Mouse (Mus musculus) megakaryocyte, embryonic 14.5 days (primary cell): ENCODE measurements around the gene Capn6. TPM values are rescaled to one million over a fixed set of nuclear protein-coding genes. Genes with fewer than 3 reads are reported as not detected.

Experiments used
- H3K27me3 ChIP-seq: replicated peaks from 2 replicates; pipeline ENCODE3; 2012; ENCODE audit warnings: inconsistent platforms
- H3K36me3 ChIP-seq: replicated peaks from 2 replicates; pipeline ENCODE3; 2012; ENCODE audit warnings: low read length, inconsistent platforms, mixed read lengths
- H3K4me1 ChIP-seq: 2 replicates; pipeline ENCODE4 v1.6.1; 2012; ENCODE audit warnings: inconsistent platforms
- H3K4me3 ChIP-seq: replicated peaks from 2 replicates; pipeline ENCODE3; 2012; ENCODE audit warnings: moderate library complexity, mild to moderate bottlenecking, inconsistent platforms
- H3K9me3 ChIP-seq: 2 replicates; pipeline ENCODE4 v1.6.1; 2012; ENCODE audit warnings: inconsistent platforms
- FLI1 ChIP-seq: IDR thresholded peaks from 2 replicates; pipeline ENCODE4 v1.6.1; 2012; ENCODE audit warnings: low read length, inconsistent platforms, mixed read lengths
- GATA1 ChIP-seq: IDR thresholded peaks from 3 replicates; pipeline ENCODE4 v1.6.1; 2012; ENCODE audit warnings: mixed read lengths, low read length, inconsistent platforms, borderline replicate concordance
- polyA plus RNA-seq: library from polyadenylated mRNA; stranded (reverse); fragments of >175 nt; gene quantifications from 2 replicates; pipeline ENCODE4 v1.2.3, GENCODE M21; 2012; ENCODE audit warnings: low replicate concordance; ENCODE audit not compliant: insufficient read depth

The Capn6 gene
- not detected in 2 replicates for polyA plus RNA-seq

GRCm38 (mm10) chrX:143827212-143827611, at the start of gene Capn6:
Gene Capn6, minus strand, starts transcription at chrX:143827414.
- Histone ChIP-seq H3K27me3 (peaks cover 8% of the 10 kb centered on the region), H3K4me1 (no peaks in the 10 kb centered on the region), H3K4me3 (no peak within 1 kb of the TSS), H3K9me3 (no peaks in the 10 kb centered on the region), H3K36me3 (no peaks in the 10 kb centered on the region)
- no peak for TF ChIP-seq GATA1
- TF ChIP-seq FLI1 = no peak

- no peaks in the 10 kb centered on the region for H3K4me1 ChIP-seq
- H3K9me3 ChIP-seq = no peaks in the 10 kb centered on the region
- no peaks in the 10 kb centered on the region for H3K36me3 ChIP-seq
- H3K27me3 ChIP-seq = peaks cover 6% of the 10 kb centered on the region
- no peak overlapping the region for H3K4me3 ChIP-seq
- TF ChIP-seq GATA1 (no peak), FLI1 (no peak)
These were observed 40.0 kb upstream of the Capn6 start for GRCm38 (mm10) chrX:143867129-143867664.

GRCm38 (mm10) chrX:143851351-143851750, 24.1 kb upstream of the Capn6 start:
- H3K4me1 ChIP-seq = no peaks in the 10 kb centered on the region
- H3K36me3 ChIP-seq = no peaks in the 10 kb centered on the region
- H3K27me3 ChIP-seq = peaks cover 10% of the 10 kb centered on the region
- no peaks in the 10 kb centered on the region for H3K9me3 ChIP-seq
- H3K4me3 ChIP-seq = no peak overlapping the region
- TF ChIP-seq FLI1 (no peak), GATA1 (no peak)

GRCm38 (mm10) chrX:143849969-143850368, 22.8 kb upstream of the Capn6 start:
- TF ChIP-seq GATA1 = no peak
- no peak for TF ChIP-seq FLI1
- Histone ChIP-seq H3K9me3 (no peaks in the 10 kb centered on the region), H3K36me3 (no peaks in the 10 kb centered on the region), H3K27me3 (peaks cover 7% of the 10 kb centered on the region), H3K4me3 (no peak overlapping the region), H3K4me1 (no peaks in the 10 kb centered on the region)

GRCm38 (mm10) chrX:143846637-143847036, 19.4 kb upstream of the Capn6 start:
- no peaks in the 10 kb centered on the region for H3K4me1 ChIP-seq
- H3K27me3 ChIP-seq = peaks cover 6% of the 10 kb centered on the region
- TF ChIP-seq FLI1 = no peak
- H3K4me3 ChIP-seq = no peak overlapping the region
- no peaks in the 10 kb centered on the region for H3K36me3 ChIP-seq
- H3K9me3 ChIP-seq = no peaks in the 10 kb centered on the region

GRCm38 (mm10) chrX:143826521-143826920, 693 bp downstream of the Capn6 start:
- no peak overlapping the region for H3K4me3 ChIP-seq
- H3K4me1 ChIP-seq = no peaks in the 10 kb centered on the region
- H3K27me3 ChIP-seq = peaks cover 8% of the 10 kb centered on the region
- H3K36me3 ChIP-seq = no peaks in the 10 kb centered on the region
- TF ChIP-seq FLI1 (no peak), GATA1 (no peak)
- no peaks in the 10 kb centered on the region for H3K9me3 ChIP-seq

GRCm38 (mm10) chrX:143818961-143819360, 8.3 kb downstream of the Capn6 start:
- Histone ChIP-seq H3K4me1 (no peaks in the 10 kb centered on the region), H3K4me3 (no peak overlapping the region), H3K27me3 (no peaks in the 10 kb centered on the region), H3K9me3 (no peaks in the 10 kb centered on the region), H3K36me3 (no peaks in the 10 kb centered on the region)
- no peak for TF ChIP-seq GATA1
- TF ChIP-seq FLI1 = no peak

- peaks cover 5% of the 10 kb centered on the region; the same call in 1 of the 2 replicates for H3K9me3 ChIP-seq
- H3K27me3 ChIP-seq = no peaks in the 10 kb centered on the region
- no peaks in the 10 kb centered on the region for H3K4me1 ChIP-seq
- H3K36me3 ChIP-seq = no peaks in the 10 kb centered on the region
- H3K4me3 ChIP-seq = no peak overlapping the region
- TF ChIP-seq GATA1 (no peak), FLI1 (no peak)
These were observed 11.3 kb downstream of the Capn6 start for GRCm38 (mm10) chrX:143815948-143816347.

GRCm38 (mm10) chrX:143762556-143762955, 64.7 kb downstream of the Capn6 start:
- no peaks in the 10 kb centered on the region for H3K27me3 ChIP-seq
- no peak overlapping the region for H3K4me3 ChIP-seq
- H3K9me3 ChIP-seq = no peaks in the 10 kb centered on the region
- H3K36me3 ChIP-seq = no peaks in the 10 kb centered on the region
- TF ChIP-seq GATA1 = no peak
- no peak for TF ChIP-seq FLI1
- H3K4me1 ChIP-seq = no peaks in the 10 kb centered on the region

Other genes starting within 250 kb of the Capn6 start
- gene Dcx, start 105.9 kb upstream of the Capn6 start, polyA plus RNA-seq = not detected in 2 replicates